Comparison of ENCODE assay signal across 19 mouse cellular contexts in genomic region chr4:58970678-58971077, GRCm38 (mm10). TPM values are rescaled to one million over a fixed set of nuclear protein-coding genes. Genes with fewer than 3 reads are reported as not detected.
A peak's percentile ranks its signal among the peaks of the same experiment; 100 is the strongest.
DNase-seq lines count a peak whose midpoint lies in the region; ATAC-seq and TF ChIP-seq lines count a peak whose summit lies in the region.
"Had no signal": no experiment of that assay in that cellular context is flagged by ENCODE, and none has a peak within 500 bp of the region (broad histone marks: within the 10 kb centered on the region; RNA-seq: fewer than 3 reads in every experiment).

No protein-coding gene starts in this region.

- no peaks in the 10 kb centered on the region for H3K9me3 ChIP-seq in hindbrain, postnatal 0 days (ENCODE audit: low read length)
- no peaks in the 10 kb centered on the region for H3K9me3 ChIP-seq in hindbrain, embryonic 11.5 days (ENCODE audit: control insufficient read depth, low read length)
- no peaks in the 10 kb centered on the region for H3K9me3 ChIP-seq in liver, embryonic 12.5 days (replicated peaks)
- no peaks in the 10 kb centered on the region for H3K9me3 ChIP-seq in limb, embryonic 10.5 days (replicated peaks)
- no peaks in the 10 kb centered on the region for H3K9me3 ChIP-seq in forebrain, embryonic 15.5 days
- H3K9me3 ChIP-seq: neural tube, embryonic 12.5 days had no signal

- no peak for DNase-seq in hindbrain, postnatal 0 days (ENCODE audit: low spot score)
- DNase-seq in hindbrain, embryonic 11.5 days (ENCODE audit: low spot score) = no peak
- peak; percentile 47 for DNase-seq in c-Kit-negative CD71-positive TER-119-positive erythroid progenitor cells, embryonic 14.5 days (ENCODE audit: low read depth, low spot score)
- DNase-seq in spleen, postnatal 10 days (ENCODE audit: low spot score in 2 of 2) = peak; percentile 27 to 69
- no peak for DNase-seq in limb, embryonic 10.5 days (ENCODE audit: low spot score)
- DNase-seq in Muller cell, postnatal 12 days (ENCODE audit: inconsistent ontology term) = no peak
- DNase-seq: adrenal gland, postnatal 10 days; B cell, adult 2 months; cerebellum, postnatal 14 days; gastrocnemius, postnatal 10 days; heart, postnatal 36 days; kidney, postnatal 10 days; lung, postnatal 14 days had no signal

- no peaks in the 10 kb centered on the region for H3K4me1 ChIP-seq in hindbrain, postnatal 0 days (ENCODE audit: insufficient read depth, low read length)
- H3K4me1 ChIP-seq in hindbrain, embryonic 11.5 days (replicated peaks; ENCODE audit: control insufficient read depth, insufficient read depth, low read length) = no peaks in the 10 kb centered on the region
- peaks cover 21% of the 10 kb centered on the region for H3K4me1 ChIP-seq in liver, embryonic 12.5 days
- no peaks in the 10 kb centered on the region for H3K4me1 ChIP-seq in limb, embryonic 10.5 days
- no peaks in the 10 kb centered on the region for H3K4me1 ChIP-seq in forebrain, embryonic 15.5 days
- H3K4me1 ChIP-seq: heart, embryonic 12.5 days; neural tube, embryonic 12.5 days had no signal

- H3K4me3 ChIP-seq in hindbrain, postnatal 0 days (ENCODE audit: low read length) = no peak overlapping the region
- H3K4me3 ChIP-seq in hindbrain, embryonic 11.5 days (ENCODE audit: low read depth, low read length) = no peak overlapping the region
- 0 out of 2 replicates have a peak overlapping the region, but pooled peaks have one; percentile 9 for H3K4me3 ChIP-seq in liver, embryonic 12.5 days
- no peak overlapping the region for H3K4me3 ChIP-seq in limb, embryonic 10.5 days
- H3K4me3 ChIP-seq in forebrain, embryonic 15.5 days = no peak overlapping the region
- H3K4me3 ChIP-seq: heart, embryonic 12.5 days; neural tube, embryonic 12.5 days had no signal

- ATAC-seq in hindbrain, postnatal 0 days = 0 out of 2 replicates have a peak, but pooled peaks have one; percentile 35
- ATAC-seq in hindbrain, embryonic 11.5 days (ENCODE audit: low FRiP score) = no peak
- peak; percentile 97 for ATAC-seq in liver, embryonic 12.5 days
- ATAC-seq in forebrain, embryonic 15.5 days (replicated peaks) = no peak
- ATAC-seq: intestine, embryonic 16.5 days; midbrain, embryonic 16.5 days had no signal

- TF ChIP-seq CTCF in hindbrain, postnatal 0 days (IDR thresholded peaks at IDR 0.05; ENCODE audit: low read depth) = no peak

- WGBS in hindbrain, postnatal 0 days = 74% methylated on average over 4 of the region's 4 CpGs
- WGBS in hindbrain, embryonic 11.5 days = 86% methylated on average over 4 of the region's 4 CpGs
- WGBS in liver, embryonic 12.5 days (ENCODE audit: insufficient replicate concordance) = 52% methylated on average over 4 of the region's 4 CpGs
- 86% methylated on average over 4 of the region's 4 CpGs for whole genome bisulfite sequencing in limb, embryonic 10.5 days
- 88% methylated on average over 4 of the region's 4 CpGs for WGBS in forebrain, embryonic 15.5 days

- no peaks in the 10 kb centered on the region for H3K36me3 ChIP-seq in hindbrain, postnatal 0 days (ENCODE audit: insufficient read depth, low read length)
- H3K36me3 ChIP-seq in hindbrain, embryonic 11.5 days (ENCODE audit: control insufficient read depth, insufficient read depth, low read length) = no peaks in the 10 kb centered on the region
- H3K36me3 ChIP-seq in liver, embryonic 12.5 days = peaks cover 14% of the 10 kb centered on the region
- H3K36me3 ChIP-seq in limb, embryonic 10.5 days = peaks cover 8% of the 10 kb centered on the region; the same call in 1 of the 2 replicates
- no peaks in the 10 kb centered on the region for H3K36me3 ChIP-seq in forebrain, embryonic 15.5 days
- H3K36me3 ChIP-seq: neural tube, embryonic 12.5 days had no signal

- H3K9ac ChIP-seq in hindbrain, postnatal 0 days (replicated peaks; ENCODE audit: low read length) = no peak overlapping the region
- no peak overlapping the region for H3K9ac ChIP-seq in hindbrain, embryonic 11.5 days (ENCODE audit: low read depth, low read length)
- H3K9ac ChIP-seq in liver, embryonic 12.5 days = no peak overlapping the region; the same call in 1 of the 2 replicates
- no peak overlapping the region for H3K9ac ChIP-seq in forebrain, embryonic 15.5 days (replicated peaks)
- H3K9ac ChIP-seq: heart, embryonic 12.5 days; neural tube, embryonic 12.5 days had no signal

- no peak overlapping the region for H3K27ac ChIP-seq in hindbrain, postnatal 0 days
- H3K27ac ChIP-seq in hindbrain, embryonic 11.5 days (ENCODE audit: low read depth, low read length) = no peak overlapping the region
- peak overlapping the region; percentile 45; the same call in 1 of the 2 replicates for H3K27ac ChIP-seq in liver, embryonic 12.5 days
- no peak overlapping the region for H3K27ac ChIP-seq in limb, embryonic 10.5 days
- no peak overlapping the region for H3K27ac ChIP-seq in forebrain, embryonic 15.5 days (replicated peaks)
- H3K27ac ChIP-seq: neural tube, embryonic 12.5 days had no signal

- H3K27me3 ChIP-seq in hindbrain, postnatal 0 days (ENCODE audit: insufficient read depth, low read length) = no peaks in the 10 kb centered on the region
- no peaks in the 10 kb centered on the region for H3K27me3 ChIP-seq in hindbrain, embryonic 11.5 days (ENCODE audit: control insufficient read depth, insufficient read depth, low read length)
- H3K27me3 ChIP-seq in liver, embryonic 12.5 days (replicated peaks) = no peaks in the 10 kb centered on the region
- no peaks in the 10 kb centered on the region for H3K27me3 ChIP-seq in limb, embryonic 10.5 days (ENCODE audit: low read depth, poor library complexity, severe bottlenecking)
- H3K27me3 ChIP-seq in forebrain, embryonic 15.5 days = no peaks in the 10 kb centered on the region
- H3K27me3 ChIP-seq: heart, embryonic 12.5 days; neural tube, embryonic 12.5 days had no signal

- H3K4me2 ChIP-seq in hindbrain, postnatal 0 days (ENCODE audit: low read depth, low read length) = no peak overlapping the region
- H3K4me2 ChIP-seq in hindbrain, embryonic 11.5 days (replicated peaks; ENCODE audit: low read depth, low read length) = no peak overlapping the region
- H3K4me2 ChIP-seq in liver, embryonic 12.5 days = peak overlapping the region; percentile 48
- no peak overlapping the region for H3K4me2 ChIP-seq in forebrain, embryonic 15.5 days (replicated peaks)
- H3K4me2 ChIP-seq: heart, embryonic 12.5 days; neural tube, embryonic 12.5 days had no signal

RNA-seq across cellular contexts. Expression of gene Ptgr1, which starts 16.2 kb away (rescaled TPM):
- total RNA-seq in hindbrain, postnatal 0 days (2014; rRNA removed) = 1.3 and 3.1 TPM in 2 replicates
- 5.6 and 6.0 TPM in 2 replicates for polyA plus RNA-seq in hindbrain, postnatal 0 days (2015; fragmentation: Nextera tagmentation; extraction: Ambion mirVana)
- 17.4 and 19.5 TPM in 2 replicates for polyA plus RNA-seq in hindbrain, embryonic 11.5 days (2014; fragmentation: Nextera tagmentation; extraction: Ambion mirVana)
- polyA plus RNA-seq in liver, embryonic 12.5 days (2016; fragmentation: Nextera tagmentation; extraction: Ambion mirVana) = 14.1 and 15.0 TPM in 2 replicates
- polyA plus RNA-seq in limb, embryonic 10.5 days (2016; fragmentation: Nextera tagmentation; extraction: Ambion mirVana) = 12.0 and 15.7 TPM in 2 replicates
- polyA plus RNA-seq in forebrain, embryonic 15.5 days (2015; fragmentation: Nextera tagmentation; extraction: Ambion mirVana) = 4.0 and 4.2 TPM in 2 replicates

RNA-seq across cellular contexts. Expression of gene Dnajc25, which starts 24.2 kb away (rescaled TPM):
- 2.7 and 5.2 TPM in 2 replicates for total RNA-seq in hindbrain, postnatal 0 days (2014; rRNA removed)
- polyA plus RNA-seq in hindbrain, postnatal 0 days (2015; fragmentation: Nextera tagmentation; extraction: Ambion mirVana) = 9.2 and 9.4 TPM in 2 replicates
- 5.4 and 6.5 TPM in 2 replicates for polyA plus RNA-seq in hindbrain, embryonic 11.5 days (2014; fragmentation: Nextera tagmentation; extraction: Ambion mirVana)
- polyA plus RNA-seq in liver, embryonic 12.5 days (2016; fragmentation: Nextera tagmentation; extraction: Ambion mirVana) = 8.2 and 9.2 TPM in 2 replicates
- 5.5 and 8.3 TPM in 2 replicates for polyA plus RNA-seq in limb, embryonic 10.5 days (2016; fragmentation: Nextera tagmentation; extraction: Ambion mirVana)
- polyA plus RNA-seq in forebrain, embryonic 15.5 days (2015; fragmentation: Nextera tagmentation; extraction: Ambion mirVana) = 3.3 and 5.1 TPM in 2 replicates

RNA-seq across cellular contexts. Expression of gene Zkscan16, which starts 27.2 kb away (rescaled TPM):
- 4.1 and 4.2 TPM in 2 replicates for total RNA-seq in hindbrain, postnatal 0 days (2014; rRNA removed)
- 1.8 and 2.3 TPM in 2 replicates for polyA plus RNA-seq in hindbrain, postnatal 0 days (2015; fragmentation: Nextera tagmentation; extraction: Ambion mirVana)
- 0.73 and 0.93 TPM in 2 replicates for polyA plus RNA-seq in hindbrain, embryonic 11.5 days (2014; fragmentation: Nextera tagmentation; extraction: Ambion mirVana)
- 0.12 and 0.14 TPM in 2 replicates for polyA plus RNA-seq in liver, embryonic 12.5 days (2016; fragmentation: Nextera tagmentation; extraction: Ambion mirVana)
- 1.0 and 1.1 TPM in 2 replicates for polyA plus RNA-seq in limb, embryonic 10.5 days (2016; fragmentation: Nextera tagmentation; extraction: Ambion mirVana)
- 0.73 and 0.99 TPM in 2 replicates for polyA plus RNA-seq in forebrain, embryonic 15.5 days (2015; fragmentation: Nextera tagmentation; extraction: Ambion mirVana)
- total RNA-seq: heart, postnatal 36 days had no signal

RNA-seq across cellular contexts. Expression of gene Gm20503, which starts 32.3 kb away (rescaled TPM):
- not detected in 2 replicates for total RNA-seq in hindbrain, postnatal 0 days (2014; rRNA removed)
- polyA plus RNA-seq in hindbrain, postnatal 0 days (2015; fragmentation: Nextera tagmentation; extraction: Ambion mirVana) = 11.7 and 18.2 TPM in 2 replicates
- polyA plus RNA-seq in hindbrain, embryonic 11.5 days (2014; fragmentation: Nextera tagmentation; extraction: Ambion mirVana) = 6.9 and 8.2 TPM in 2 replicates
- 11.4 and 12.4 TPM in 2 replicates for polyA plus RNA-seq in liver, embryonic 12.5 days (2016; fragmentation: Nextera tagmentation; extraction: Ambion mirVana)
- 9.3 and 9.8 TPM in 2 replicates for polyA plus RNA-seq in limb, embryonic 10.5 days (2016; fragmentation: Nextera tagmentation; extraction: Ambion mirVana)
- polyA plus RNA-seq in forebrain, embryonic 15.5 days (2015; fragmentation: Nextera tagmentation; extraction: Ambion mirVana) = 3.6 and 5.9 TPM in 2 replicates

RNA-seq across cellular contexts. Expression of gene Ecpas, which starts 58.1 kb away (rescaled TPM):
- 53.0 and 55.8 TPM in 2 replicates for total RNA-seq in hindbrain, postnatal 0 days (2014; rRNA removed)
- 33.5 and 36.6 TPM in 2 replicates for polyA plus RNA-seq in hindbrain, postnatal 0 days (2015; fragmentation: Nextera tagmentation; extraction: Ambion mirVana)
- 41.9 and 43.4 TPM in 2 replicates for polyA plus RNA-seq in hindbrain, embryonic 11.5 days (2014; fragmentation: Nextera tagmentation; extraction: Ambion mirVana)
- polyA plus RNA-seq in liver, embryonic 12.5 days (2016; fragmentation: Nextera tagmentation; extraction: Ambion mirVana) = 30.1 and 35.2 TPM in 2 replicates
- polyA plus RNA-seq in limb, embryonic 10.5 days (2016; fragmentation: Nextera tagmentation; extraction: Ambion mirVana) = 36.6 and 38.8 TPM in 2 replicates
- 31.0 and 31.6 TPM in 2 replicates for polyA plus RNA-seq in forebrain, embryonic 15.5 days (2015; fragmentation: Nextera tagmentation; extraction: Ambion mirVana)

Comparison
In these comparisons a context has a peak if more than half of its experiments do, and no peak if none do; other contexts are left out.
1. ATAC-seq: peak in hindbrain, postnatal 0 days (single experiment) and liver, embryonic 12.5 days (single experiment); none in hindbrain, embryonic 11.5 days (single experiment) and forebrain, embryonic 15.5 days (single experiment).
2. DNase-seq: peak in c-Kit-negative CD71-positive TER-119-positive erythroid progenitor cells, embryonic 14.5 days (single experiment) and spleen, postnatal 10 days (2 of 2); none in hindbrain, postnatal 0 days (single experiment), hindbrain, embryonic 11.5 days (single experiment), limb, embryonic 10.5 days (single experiment) and Muller cell, postnatal 12 days (single experiment).